Mouse (Mus musculus): ENCODE data around the gene Cyp19a1. TPM values are rescaled to one million over a fixed set of nuclear protein-coding genes. Genes with fewer than 3 reads are reported as not detected.

Gene Cyp19a1
- polyA plus RNA-seq, 1 experiment: not detected

- Histone ChIP-seq H3K36me3 (ENCODE audit: control insufficient read depth, insufficient read depth, low read length) (no peaks in the 10 kb centered on the region), H3K4me1 (ENCODE audit: control insufficient read depth, insufficient read depth, insufficient read length) (no peaks in the 10 kb centered on the region), H3K27ac (ENCODE audit: insufficient read depth, low read length) (no peak overlapping the region), H3K27me3 (ENCODE audit: control insufficient read depth, insufficient read depth, low read length) (no peaks in the 10 kb centered on the region), H3K4me3 (ENCODE audit: extremely low read depth, insufficient read depth, insufficient read length) (no peak overlapping the region)
- TF ChIP-seq CTCF (IDR thresholded peaks at IDR 0.05; ENCODE audit: extremely low read depth, insufficient read depth, insufficient read length, insufficient replicate concordance) (no peak), POLR2A (IDR thresholded peaks at IDR 0.05; ENCODE audit: low read depth, low read length) (no peak)
- WGBS: 76% methylated on average over 5 of the region's 5 CpGs
- DNase-seq (ENCODE audit: low read depth in 1 of 2, low spot score in 2 of 2): no peak
Measured at GRCm38 (mm10) chr9:54287804-54288203, 19.9 kb upstream of the Cyp19a1 start.

- TF ChIP-seq CTCF (IDR thresholded peaks at IDR 0.05; ENCODE audit: extremely low read depth, insufficient read depth, insufficient read length, insufficient replicate concordance): no peak
- TF ChIP-seq POLR2A (IDR thresholded peaks at IDR 0.05; ENCODE audit: low read depth, low read length): no peak
- Histone ChIP-seq H3K4me1 (ENCODE audit: control insufficient read depth, insufficient read depth, insufficient read length) (no peaks in the 10 kb centered on the region), H3K27ac (ENCODE audit: insufficient read depth, low read length) (no peak within 1 kb of the TSS), H3K27me3 (ENCODE audit: control insufficient read depth, insufficient read depth, low read length) (no peaks in the 10 kb centered on the region), H3K36me3 (ENCODE audit: control insufficient read depth, insufficient read depth, low read length) (no peaks in the 10 kb centered on the region), H3K4me3 (ENCODE audit: extremely low read depth, insufficient read depth, insufficient read length) (no peak within 1 kb of the TSS)
- DNase-seq (ENCODE audit: low read depth in 1 of 2, low spot score in 2 of 2): no peak
- WGBS: 8% methylated on average over 61 of the region's 61 CpGs
Measured at GRCm38 (mm10) chr9:54286331-54286987, 18.5 kb upstream of the Cyp19a1 start, which contains the start of gene Gldn. TSS of gene Gldn (plus strand) at chr9:54286486.

GRCm38 (mm10) chr9:54279046-54279589 is 11.2 kb upstream of the Cyp19a1 start:
- 82% methylated on average over 12 of the region's 12 CpGs for WGBS
- TF ChIP-seq POLR2A (IDR thresholded peaks at IDR 0.05; ENCODE audit: low read depth, low read length): no peak
- TF ChIP-seq CTCF (IDR thresholded peaks at IDR 0.05; ENCODE audit: extremely low read depth, insufficient read depth, insufficient read length, insufficient replicate concordance): no peak

GRCm38 (mm10) chr9:54275283-54275682 is 7.4 kb upstream of the Cyp19a1 start:
- H3K27ac ChIP-seq (ENCODE audit: insufficient read depth, low read length): no peak overlapping the region
- H3K4me1 ChIP-seq (ENCODE audit: control insufficient read depth, insufficient read depth, insufficient read length): no peaks in the 10 kb centered on the region
- 90% methylated on average over 4 of the region's 4 CpGs for WGBS
- TF ChIP-seq CTCF (IDR thresholded peaks at IDR 0.05; ENCODE audit: extremely low read depth, insufficient read depth, insufficient read length, insufficient replicate concordance) (no peak), POLR2A (IDR thresholded peaks at IDR 0.05; ENCODE audit: low read depth, low read length) (no peak)
- H3K27me3 ChIP-seq (ENCODE audit: control insufficient read depth, insufficient read depth, low read length): no peaks in the 10 kb centered on the region
- DNase-seq (ENCODE audit: low read depth in 1 of 2, low spot score in 2 of 2): no peak
- no peak overlapping the region for H3K4me3 ChIP-seq (ENCODE audit: extremely low read depth, insufficient read depth, insufficient read length)
- H3K36me3 ChIP-seq (ENCODE audit: control insufficient read depth, insufficient read depth, low read length): no peaks in the 10 kb centered on the region

More at GRCm38 (mm10) chr9:54279046-54279589, 11.2 kb upstream of the Cyp19a1 start:
- no peak overlapping the region for H3K27ac ChIP-seq (ENCODE audit: insufficient read depth, low read length)
- no peaks in the 10 kb centered on the region for H3K4me1 ChIP-seq (ENCODE audit: control insufficient read depth, insufficient read depth, insufficient read length)
- H3K36me3 ChIP-seq (ENCODE audit: control insufficient read depth, insufficient read depth, low read length): no peaks in the 10 kb centered on the region
- no peak for DNase-seq (ENCODE audit: low read depth in 1 of 2, low spot score in 2 of 2)
- no peak overlapping the region for H3K4me3 ChIP-seq (ENCODE audit: extremely low read depth, insufficient read depth, insufficient read length)
- H3K27me3 ChIP-seq (ENCODE audit: control insufficient read depth, insufficient read depth, low read length): no peaks in the 10 kb centered on the region

GRCm38 (mm10) chr9:54270889-54271288 is 3.0 kb upstream of the Cyp19a1 start:
- no peak overlapping the region for H3K4me3 ChIP-seq (ENCODE audit: extremely low read depth, insufficient read depth, insufficient read length)
- TF ChIP-seq CTCF (IDR thresholded peaks at IDR 0.05; ENCODE audit: extremely low read depth, insufficient read depth, insufficient read length, insufficient replicate concordance) (no peak), POLR2A (IDR thresholded peaks at IDR 0.05; ENCODE audit: low read depth, low read length) (no peak)
- H3K27ac ChIP-seq (ENCODE audit: insufficient read depth, low read length): no peak overlapping the region
- no peaks in the 10 kb centered on the region for H3K27me3 ChIP-seq (ENCODE audit: control insufficient read depth, insufficient read depth, low read length)
- 37% methylated on average over 5 of the region's 5 CpGs for WGBS
- no peaks in the 10 kb centered on the region for H3K36me3 ChIP-seq (ENCODE audit: control insufficient read depth, insufficient read depth, low read length)
- DNase-seq (ENCODE audit: low read depth in 1 of 2, low spot score in 2 of 2): no peak
- no peaks in the 10 kb centered on the region for H3K4me1 ChIP-seq (ENCODE audit: control insufficient read depth, insufficient read depth, insufficient read length)

GRCm38 (mm10) chr9:54269987-54270386 is 2.1 kb upstream of the Cyp19a1 start:
- H3K36me3 ChIP-seq (ENCODE audit: control insufficient read depth, insufficient read depth, low read length): no peaks in the 10 kb centered on the region
- no peaks in the 10 kb centered on the region for H3K27me3 ChIP-seq (ENCODE audit: control insufficient read depth, insufficient read depth, low read length)
- H3K4me1 ChIP-seq (ENCODE audit: control insufficient read depth, insufficient read depth, insufficient read length): no peaks in the 10 kb centered on the region
- TF ChIP-seq CTCF (IDR thresholded peaks at IDR 0.05; ENCODE audit: extremely low read depth, insufficient read depth, insufficient read length, insufficient replicate concordance): no peak
- DNase-seq (ENCODE audit: low read depth in 1 of 2, low spot score in 2 of 2): no peak
- H3K27ac ChIP-seq (ENCODE audit: insufficient read depth, low read length): no peak overlapping the region
- H3K4me3 ChIP-seq (ENCODE audit: extremely low read depth, insufficient read depth, insufficient read length): no peak overlapping the region
- 76% methylated on average over 6 of the region's 6 CpGs for WGBS

GRCm38 (mm10) chr9:54264754-54265153 is 3.2 kb downstream of the Cyp19a1 start:
- TF ChIP-seq CTCF (IDR thresholded peaks at IDR 0.05; ENCODE audit: extremely low read depth, insufficient read depth, insufficient read length, insufficient replicate concordance): no peak
- no peak for TF ChIP-seq POLR2A (IDR thresholded peaks at IDR 0.05; ENCODE audit: low read depth, low read length)
- H3K27me3 ChIP-seq (ENCODE audit: control insufficient read depth, insufficient read depth, low read length): no peaks in the 10 kb centered on the region

More at GRCm38 (mm10) chr9:54264754-54265153, 3.2 kb downstream of the Cyp19a1 start:
- Histone ChIP-seq H3K27ac (ENCODE audit: insufficient read depth, low read length) (no peak overlapping the region), H3K4me3 (ENCODE audit: extremely low read depth, insufficient read depth, insufficient read length) (no peak overlapping the region), H3K4me1 (ENCODE audit: control insufficient read depth, insufficient read depth, insufficient read length) (no peaks in the 10 kb centered on the region), H3K36me3 (ENCODE audit: control insufficient read depth, insufficient read depth, low read length) (no peaks in the 10 kb centered on the region)
- 84% methylated on average over 4 of the region's 4 CpGs for WGBS
- no peak for DNase-seq (ENCODE audit: low read depth in 1 of 2, low spot score in 2 of 2)

Measured in spleen, adult 2 months (tissue).